Mouse (Mus musculus): ENCODE measurements at regions not wholly inside any gene's neighbourhood (a gene's known extent, or its start where the extent isn't known, plus 50 kb on each side); places are given as distances from the start of the nearest gene placed in this dataset.

- Histone ChIP-seq H3K9me3 (replicated peaks) (no peaks in the 10 kb centered on the region), H3K4me2 (no peak overlapping the region), H3K4me3 (replicated peaks) (no peak overlapping the region), H3K27ac (no peak overlapping the region), H3K27me3 (no peaks in the 10 kb centered on the region), H3K4me1 (replicated peaks) (no peaks in the 10 kb centered on the region), H3K36me3 (no peaks in the 10 kb centered on the region), H3K9ac (no peak overlapping the region)
- ATAC-seq (ENCODE audit: low read depth) (no peak), DNase-seq (no peak)
Observed at GRCm38 (mm10) chr13:90334286-90334685, 244.9 kb upstream of the Xrcc4 start.

- WGBS (ENCODE audit: insufficient replicate concordance) = 65% methylated on average over 3 of the region's 3 CpGs
- DNase-seq = no peak
- Histone ChIP-seq H3K9me3 (replicated peaks) (no peaks in the 10 kb centered on the region), H3K4me2 (no peak overlapping the region), H3K4me1 (replicated peaks) (no peaks in the 10 kb centered on the region), H3K4me3 (replicated peaks) (no peak overlapping the region), H3K9ac (no peak overlapping the region), H3K27ac (no peak overlapping the region), H3K36me3 (no peaks in the 10 kb centered on the region), H3K27me3 (no peaks in the 10 kb centered on the region)
- no peak for ATAC-seq (ENCODE audit: low read depth)
Observed at GRCm38 (mm10) chr13:90325226-90325625, 235.8 kb upstream of the Xrcc4 start.

- no peak overlapping the region for H3K27ac ChIP-seq
- H3K9me3 ChIP-seq (replicated peaks) = no peaks in the 10 kb centered on the region
- no peaks in the 10 kb centered on the region for H3K27me3 ChIP-seq
- no peak overlapping the region for H3K4me2 ChIP-seq
- no peak overlapping the region for H3K4me3 ChIP-seq (replicated peaks)
- DNase-seq (no peak), ATAC-seq (ENCODE audit: low read depth) (no peak)
- no peaks in the 10 kb centered on the region for H3K36me3 ChIP-seq
- no peaks in the 10 kb centered on the region for H3K4me1 ChIP-seq (replicated peaks)
- no peak overlapping the region for H3K9ac ChIP-seq
- 70% methylated on average over 9 of the region's 9 CpGs for WGBS (ENCODE audit: insufficient replicate concordance)
Observed at GRCm38 (mm10) chr13:90313209-90313978, 224.0 kb upstream of the Xrcc4 start.

GRCm38 (mm10) chr13:90310482-90310881, 221.1 kb upstream of the Xrcc4 start:
- Histone ChIP-seq H3K9ac (no peak overlapping the region), H3K4me2 (no peak overlapping the region), H3K27me3 (no peaks in the 10 kb centered on the region), H3K36me3 (no peaks in the 10 kb centered on the region), H3K4me1 (replicated peaks) (no peaks in the 10 kb centered on the region), H3K27ac (no peak overlapping the region), H3K4me3 (replicated peaks) (no peak overlapping the region), H3K9me3 (replicated peaks) (no peaks in the 10 kb centered on the region)
- no peak for ATAC-seq (ENCODE audit: low read depth)
- DNase-seq = no peak

GRCm38 (mm10) chr13:90300481-90300880, 211.1 kb upstream of the Xrcc4 start:
- no peaks in the 10 kb centered on the region for H3K4me1 ChIP-seq (replicated peaks)
- H3K4me2 ChIP-seq = no peak overlapping the region
- no peak overlapping the region for H3K4me3 ChIP-seq (replicated peaks)
- no peak overlapping the region for H3K27ac ChIP-seq
- ATAC-seq (ENCODE audit: low read depth) = no peak
- no peak for DNase-seq
- H3K36me3 ChIP-seq = no peaks in the 10 kb centered on the region
- H3K27me3 ChIP-seq = no peaks in the 10 kb centered on the region
- no peaks in the 10 kb centered on the region for H3K9me3 ChIP-seq (replicated peaks)
- no peak overlapping the region for H3K9ac ChIP-seq
- WGBS (ENCODE audit: insufficient replicate concordance) = 45% methylated on average over 3 of the region's 3 CpGs

DNA sequence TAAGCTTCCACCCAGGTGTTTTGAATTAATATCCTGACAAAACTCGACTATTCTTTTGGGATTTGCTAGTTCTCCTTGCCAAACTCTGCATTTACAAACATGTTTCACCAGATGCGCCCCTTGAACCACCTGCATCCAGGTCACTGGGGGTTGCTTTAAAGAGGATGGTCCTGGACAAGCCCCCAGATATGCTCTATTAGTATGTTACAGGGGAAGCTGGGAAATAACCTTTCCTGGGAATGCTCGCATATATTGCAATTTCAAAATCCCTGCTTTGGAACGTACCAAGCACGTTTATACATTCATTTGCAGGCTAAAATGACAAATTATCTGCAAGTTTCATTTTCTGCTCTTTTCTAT, 205.2 kb upstream of the Xrcc4 start:
- 67% methylated on average over 5 of the region's 5 CpGs for WGBS (ENCODE audit: insufficient replicate concordance)
- no peak overlapping the region for H3K4me2 ChIP-seq
- H3K9me3 ChIP-seq (replicated peaks) = no peaks in the 10 kb centered on the region
- no peak for ATAC-seq (ENCODE audit: low read depth)
- H3K9ac ChIP-seq = no peak overlapping the region
- no peak overlapping the region for H3K27ac ChIP-seq
- no peak for DNase-seq
- H3K36me3 ChIP-seq = no peaks in the 10 kb centered on the region
- H3K4me1 ChIP-seq (replicated peaks) = no peaks in the 10 kb centered on the region
- no peak overlapping the region for H3K4me3 ChIP-seq (replicated peaks)
- H3K27me3 ChIP-seq = no peaks in the 10 kb centered on the region

DNA sequence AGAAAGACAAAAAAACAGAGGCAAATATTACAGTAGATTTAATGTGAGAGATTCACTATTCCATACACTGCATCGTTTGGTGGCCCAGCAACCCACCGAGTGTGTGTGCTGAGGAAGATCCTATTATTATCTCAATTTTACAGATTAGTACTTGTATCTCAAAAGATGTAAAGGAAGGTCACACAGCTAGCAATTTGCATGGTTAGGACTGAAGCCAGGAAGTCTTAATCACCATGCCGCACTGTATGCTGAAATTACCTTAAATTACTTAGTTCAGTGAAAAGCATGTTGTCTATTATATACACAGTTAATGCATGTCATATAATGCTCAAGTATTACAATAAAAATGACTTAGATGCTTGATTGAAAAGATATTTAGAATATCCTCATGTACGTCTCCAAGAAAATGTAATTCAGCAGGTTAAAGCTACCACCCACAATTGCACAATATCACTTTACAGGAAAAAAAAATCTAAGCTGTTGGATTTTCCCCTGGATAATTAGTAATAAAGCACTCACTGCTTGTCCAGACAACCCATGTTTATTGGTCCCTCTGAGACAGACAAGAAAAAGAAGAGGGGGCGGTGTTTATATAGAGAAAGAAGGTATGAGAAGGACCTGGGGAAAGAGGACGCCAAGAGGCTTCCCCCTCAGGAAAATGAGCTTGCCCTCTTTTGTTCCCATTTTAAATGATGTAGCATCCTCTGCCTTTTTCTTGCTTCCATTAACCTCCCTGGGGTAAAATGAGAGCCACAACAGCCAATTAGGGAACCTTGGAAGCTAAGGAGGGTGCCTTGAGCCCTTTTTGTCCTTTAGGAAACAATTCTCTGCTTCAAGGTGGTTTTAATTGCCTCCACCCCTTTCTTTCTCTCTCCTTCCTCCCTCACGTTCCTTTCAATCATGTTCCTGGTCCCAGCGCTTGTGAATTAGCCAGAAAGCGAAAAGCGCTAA, 204.6 kb upstream of the Xrcc4 start:
- no peak for ATAC-seq (ENCODE audit: low read depth)
- DNase-seq = no peak
- H3K27ac ChIP-seq = no peak overlapping the region

DNA sequence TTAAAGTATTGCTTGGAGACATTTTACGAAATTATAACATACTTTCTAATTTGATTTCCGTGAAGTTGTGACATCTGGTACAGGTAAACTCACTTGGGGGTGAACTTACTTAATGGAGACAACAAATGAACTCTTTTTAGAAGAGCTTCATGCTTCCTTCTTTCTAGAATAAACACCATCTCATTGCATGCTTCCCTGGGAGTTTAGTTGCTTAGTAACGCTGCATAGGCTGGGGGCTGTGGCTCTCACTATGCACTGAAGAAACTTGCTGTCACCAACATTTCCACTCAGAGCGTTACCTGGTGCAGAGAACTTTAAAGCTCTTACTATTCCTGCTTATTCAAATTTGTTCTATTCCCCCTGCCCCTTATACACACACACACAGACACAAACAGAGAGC, 203.5 kb upstream of the Xrcc4 start:
- Histone ChIP-seq H3K4me1 (replicated peaks) (no peaks in the 10 kb centered on the region), H3K36me3 (no peaks in the 10 kb centered on the region), H3K4me3 (replicated peaks) (no peak overlapping the region), H3K9me3 (replicated peaks) (no peaks in the 10 kb centered on the region), H3K27me3 (no peaks in the 10 kb centered on the region), H3K27ac (no peak overlapping the region), H3K4me2 (no peak overlapping the region), H3K9ac (no peak overlapping the region)
- DNase-seq = no peak
- 58% methylated on average over 4 of the region's 4 CpGs for WGBS (ENCODE audit: insufficient replicate concordance)
- ATAC-seq (ENCODE audit: low read depth) = no peak

More for the DNA sequence above, 204.6 kb upstream of the Xrcc4 start:
- H3K9me3 ChIP-seq (replicated peaks) = no peaks in the 10 kb centered on the region
- H3K36me3 ChIP-seq = no peaks in the 10 kb centered on the region
- 69% methylated on average over 10 of the region's 10 CpGs for WGBS (ENCODE audit: insufficient replicate concordance)
- H3K9ac ChIP-seq = no peak overlapping the region
- no peak overlapping the region for H3K4me3 ChIP-seq (replicated peaks)
- no peaks in the 10 kb centered on the region for H3K4me1 ChIP-seq (replicated peaks)
- H3K27me3 ChIP-seq = no peaks in the 10 kb centered on the region
- no peak overlapping the region for H3K4me2 ChIP-seq

DNA sequence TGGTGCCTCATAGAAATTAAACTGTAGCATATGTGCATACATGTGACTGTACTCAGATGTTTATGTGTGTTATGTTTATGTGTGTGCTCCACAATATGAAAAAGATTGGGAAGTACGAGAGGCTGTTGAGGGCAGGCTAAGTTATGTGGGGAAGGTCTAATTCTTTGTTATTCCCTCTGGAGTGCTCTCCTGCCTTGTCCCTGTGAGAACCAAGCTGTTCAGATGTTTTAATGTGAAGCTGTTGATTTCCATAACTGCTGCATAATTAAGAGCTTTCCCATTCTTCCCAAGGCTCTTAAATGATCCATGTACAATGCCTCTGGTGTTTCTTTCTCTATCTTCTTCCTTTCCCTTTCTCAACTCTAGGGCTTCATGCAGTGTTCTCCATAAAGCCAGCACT, 202.7 kb upstream of the Xrcc4 start:
- Histone ChIP-seq H3K4me3 (replicated peaks) (no peak overlapping the region), H3K9me3 (replicated peaks) (no peaks in the 10 kb centered on the region), H3K4me1 (replicated peaks) (no peaks in the 10 kb centered on the region), H3K4me2 (no peak overlapping the region), H3K27ac (no peak overlapping the region), H3K9ac (no peak overlapping the region), H3K36me3 (no peaks in the 10 kb centered on the region), H3K27me3 (no peaks in the 10 kb centered on the region)
- DNase-seq (no peak), ATAC-seq (ENCODE audit: low read depth) (no peak)
- WGBS (ENCODE audit: insufficient replicate concordance) = 57% methylated on average over 1 of the region's 1 CpGs

DNA sequence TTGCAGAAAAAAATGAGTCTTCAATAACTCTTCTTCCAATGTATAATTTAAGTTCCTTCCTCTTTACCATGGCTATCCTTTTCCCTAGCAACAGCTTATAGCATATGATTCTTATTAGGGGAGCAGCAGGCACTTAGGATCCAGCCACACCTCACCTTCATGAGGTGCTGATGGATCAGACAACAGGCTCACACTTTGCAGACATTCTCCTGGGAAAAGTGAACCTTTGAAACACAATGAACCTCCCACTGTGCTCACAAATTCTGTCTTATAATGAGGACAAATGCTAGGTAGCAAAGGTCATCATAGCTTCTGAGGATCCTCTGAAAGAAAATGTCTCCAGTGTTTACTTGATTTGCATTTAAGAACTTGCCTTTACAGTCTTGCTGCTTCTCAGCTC, 191.6 kb upstream of the Xrcc4 start:
- H3K4me2 ChIP-seq = no peak overlapping the region
- no peak overlapping the region for H3K27ac ChIP-seq
- no peaks in the 10 kb centered on the region for H3K9me3 ChIP-seq (replicated peaks)
- H3K4me1 ChIP-seq (replicated peaks) = no peaks in the 10 kb centered on the region
- H3K9ac ChIP-seq = no peak overlapping the region
- ATAC-seq (ENCODE audit: low read depth) = no peak
- H3K27me3 ChIP-seq = no peaks in the 10 kb centered on the region
- H3K36me3 ChIP-seq = no peaks in the 10 kb centered on the region
- H3K4me3 ChIP-seq (replicated peaks) = no peak overlapping the region
- no peak for DNase-seq

GRCm38 (mm10) chr13:90279786-90280382, 190.5 kb upstream of the Xrcc4 start:
- Histone ChIP-seq H3K27ac (no peak overlapping the region), H3K36me3 (no peaks in the 10 kb centered on the region), H3K4me1 (replicated peaks) (no peaks in the 10 kb centered on the region), H3K9me3 (replicated peaks) (no peaks in the 10 kb centered on the region), H3K4me3 (replicated peaks) (no peak overlapping the region), H3K27me3 (no peaks in the 10 kb centered on the region), H3K4me2 (no peak overlapping the region), H3K9ac (no peak overlapping the region)
- no peak for ATAC-seq (ENCODE audit: low read depth)
- WGBS (ENCODE audit: insufficient replicate concordance) = 67% methylated on average over 3 of the region's 3 CpGs
- DNase-seq = no peak

GRCm38 (mm10) chr13:90279355-90279754, 189.9 kb upstream of the Xrcc4 start:
- no peak overlapping the region for H3K4me2 ChIP-seq
- H3K9ac ChIP-seq = no peak overlapping the region
- no peaks in the 10 kb centered on the region for H3K9me3 ChIP-seq (replicated peaks)
- H3K4me3 ChIP-seq (replicated peaks) = no peak overlapping the region
- H3K4me1 ChIP-seq (replicated peaks) = no peaks in the 10 kb centered on the region
- ATAC-seq (ENCODE audit: low read depth) = no peak
- no peaks in the 10 kb centered on the region for H3K27me3 ChIP-seq
- no peak for DNase-seq
- no peak overlapping the region for H3K27ac ChIP-seq
- no peaks in the 10 kb centered on the region for H3K36me3 ChIP-seq

Data from liver, embryonic 13.5 days (tissue).